Mouse (Mus musculus) brain, adult 2 months (tissue): ENCODE measurements around the gene Pnldc1.
A peak's percentile ranks its signal among the peaks of the same experiment; 100 is the strongest.
"Not testable (repeated sequence)": the region's sequence is repeated elsewhere in the genome, so short reads cannot be mapped to it uniquely, and the experiment has no call there.

Experiments
- DNase-seq: peaks from one replicate; pipeline ENCODE4 v3.0.0; 2011; ENCODE audit warnings: low read depth, low spot score

The Pnldc1 gene

DNA sequence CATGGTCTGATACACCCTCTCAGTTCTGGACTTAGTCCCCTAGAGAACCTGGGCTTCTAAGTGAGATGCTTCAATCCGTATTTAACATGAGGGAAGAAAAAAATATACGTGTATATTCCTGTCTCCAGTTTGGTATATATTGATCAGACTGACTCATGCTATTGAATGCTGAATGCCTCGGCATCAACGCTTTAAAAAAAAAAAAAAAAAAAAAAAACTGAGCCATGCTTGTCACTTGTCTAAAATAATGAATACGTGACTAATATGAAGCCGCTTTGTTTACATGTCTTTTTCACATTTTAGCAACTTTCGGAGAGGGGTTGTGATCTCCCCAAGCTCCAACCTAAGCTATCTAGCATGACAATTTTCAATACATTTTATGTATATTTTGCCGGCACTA is 361 bp upstream of the Pnldc1 start:
- no peak for DNase-seq

DNA sequence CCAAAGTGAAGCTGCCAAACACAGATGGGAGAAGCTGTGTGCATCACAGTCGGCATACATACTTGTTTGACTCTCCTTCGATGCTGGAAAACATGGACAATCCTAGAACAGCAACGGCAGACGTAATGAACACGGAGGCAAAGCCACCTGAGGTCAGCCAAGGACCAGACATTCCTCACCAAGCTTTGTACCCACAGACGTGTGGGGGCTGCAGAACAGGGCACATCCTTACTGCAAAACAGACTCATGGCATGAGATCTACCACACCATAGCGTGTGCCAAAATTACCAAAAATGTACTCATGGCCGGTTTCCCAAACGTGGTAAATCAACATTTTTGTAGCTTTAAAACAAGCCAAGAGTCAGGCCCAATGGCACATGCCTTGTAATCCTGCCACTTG is 3.6 kb downstream of the Pnldc1 start:
- DNase-seq = peak; percentile 48

DNA sequence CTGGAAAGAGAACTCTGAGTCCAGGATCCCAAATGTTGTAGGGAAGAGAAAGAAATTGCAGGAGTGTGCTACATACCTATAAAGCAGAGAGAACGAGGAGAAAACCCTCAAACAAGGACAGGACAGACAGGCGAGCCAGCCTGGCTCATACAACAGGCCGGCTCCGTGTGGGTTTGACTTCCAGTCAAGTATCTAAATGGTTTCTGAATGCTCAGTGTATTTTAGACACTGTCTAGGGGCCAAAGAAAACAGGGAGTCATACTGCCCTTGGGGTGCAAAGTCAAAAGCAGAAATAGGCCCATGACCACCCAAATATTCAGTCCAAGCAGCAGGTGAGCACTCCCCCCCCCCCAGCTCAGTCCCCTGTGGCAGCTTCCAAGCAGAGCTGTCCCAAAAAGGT is 4.2 kb downstream of the Pnldc1 start:
- DNase-seq = no peak

DNA sequence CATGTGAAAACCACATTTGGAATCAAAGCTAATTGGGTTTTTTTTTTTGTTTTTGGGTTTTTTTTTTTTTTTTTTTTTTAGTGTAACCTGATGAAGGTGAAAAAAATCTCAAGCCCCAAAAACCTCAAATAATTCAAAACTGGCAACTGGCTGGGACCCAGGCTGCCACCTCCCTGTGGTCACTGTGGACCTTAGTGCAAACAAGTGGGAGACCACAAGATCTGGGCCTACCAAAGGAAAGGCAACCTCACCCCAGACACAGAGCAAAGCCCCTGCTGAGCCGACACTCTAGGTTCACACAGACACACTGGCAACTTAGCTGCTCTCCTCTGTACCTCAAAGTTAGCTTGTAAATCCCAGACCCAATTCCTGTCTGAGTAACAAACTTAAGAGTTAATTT is 5.7 kb downstream of the Pnldc1 start:
- DNase-seq = no peak

DNA sequence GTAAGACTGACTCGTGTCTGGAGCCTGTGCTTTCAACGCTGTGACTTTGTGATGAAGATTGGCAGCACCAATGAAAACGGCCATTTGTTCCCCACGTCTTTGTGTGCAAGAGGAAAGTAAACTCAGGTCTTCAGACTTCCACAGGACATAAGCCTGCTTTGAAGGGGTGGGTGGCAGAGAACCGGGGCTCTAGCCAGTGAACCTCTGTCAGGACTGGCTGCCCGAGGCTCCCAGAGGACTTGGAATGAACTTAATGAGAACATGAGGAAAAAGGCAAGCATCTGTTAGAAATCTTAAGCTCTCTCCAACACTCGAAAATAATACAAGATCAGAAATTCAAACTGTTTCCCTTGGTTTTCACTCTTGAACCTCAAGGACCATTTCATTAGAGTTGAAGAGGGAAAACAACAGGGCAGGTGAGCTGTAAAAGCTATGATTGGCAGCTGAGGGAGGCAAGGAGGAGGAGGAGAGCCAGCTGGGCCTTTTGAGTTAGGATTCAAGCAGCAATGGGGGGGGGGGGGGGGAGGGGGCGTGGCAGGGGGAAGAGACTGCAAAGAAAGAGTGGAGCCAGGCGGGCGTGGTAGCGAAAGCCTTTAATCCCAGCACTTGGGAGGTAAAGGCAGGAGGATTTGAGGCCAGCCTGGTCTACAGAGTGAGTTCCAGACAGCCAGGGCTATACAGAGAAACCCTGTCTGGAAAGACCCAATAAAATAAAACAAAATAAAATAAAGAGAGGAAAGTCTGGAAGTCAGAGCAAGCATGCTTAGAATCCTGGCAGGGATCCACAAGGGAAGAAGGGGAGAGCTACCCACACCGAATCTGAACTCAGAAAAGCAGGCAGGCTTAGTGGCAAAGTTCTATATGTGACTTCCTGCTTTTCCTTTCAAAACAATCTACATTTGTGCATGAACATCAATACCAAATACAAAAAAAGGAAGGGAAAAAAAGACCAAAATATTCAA is 6.4 kb downstream of the Pnldc1 start:
- DNase-seq = no peak

DNA sequence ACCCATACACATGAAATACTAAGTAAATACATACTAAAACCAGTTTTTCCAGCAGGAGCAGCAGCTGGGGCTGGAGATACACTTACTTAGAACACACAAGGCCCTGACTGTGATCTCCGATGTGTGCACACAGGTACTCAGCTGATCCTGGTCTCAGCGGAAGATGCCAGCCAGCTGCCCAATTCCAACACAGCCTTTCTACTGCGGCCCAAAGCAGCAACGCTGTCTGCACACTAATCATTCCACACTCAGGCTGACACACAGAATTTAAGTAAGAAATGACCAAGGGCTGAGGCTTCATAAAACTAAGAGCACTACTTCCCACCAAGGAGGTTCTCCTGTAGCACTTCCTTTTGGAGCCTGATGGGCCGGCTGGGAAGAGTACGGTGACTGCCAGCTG is 7.7 kb downstream of the Pnldc1 start:
- no peak for DNase-seq

DNA sequence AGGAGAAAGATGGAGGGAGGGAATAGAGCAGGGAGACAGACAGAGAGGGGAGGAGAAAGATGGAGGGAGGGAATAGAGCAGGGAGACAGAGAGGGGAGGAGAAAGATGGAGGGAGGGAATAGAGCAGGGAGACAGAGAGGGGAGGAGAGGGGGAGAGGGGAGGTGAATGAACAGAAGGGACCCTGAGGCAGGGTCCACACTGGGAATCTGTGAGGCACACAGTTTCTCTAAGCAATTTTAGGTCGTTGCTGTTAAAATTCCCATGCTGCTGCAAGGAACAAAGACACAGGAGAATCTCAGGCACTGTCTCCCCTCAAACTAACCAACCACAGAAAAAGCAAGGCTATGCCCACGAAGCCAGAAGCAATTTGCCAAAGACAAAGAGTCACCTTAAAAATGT is 11.4 kb downstream of the Pnldc1 start:
- DNase-seq = not testable (repeated sequence)

DNA sequence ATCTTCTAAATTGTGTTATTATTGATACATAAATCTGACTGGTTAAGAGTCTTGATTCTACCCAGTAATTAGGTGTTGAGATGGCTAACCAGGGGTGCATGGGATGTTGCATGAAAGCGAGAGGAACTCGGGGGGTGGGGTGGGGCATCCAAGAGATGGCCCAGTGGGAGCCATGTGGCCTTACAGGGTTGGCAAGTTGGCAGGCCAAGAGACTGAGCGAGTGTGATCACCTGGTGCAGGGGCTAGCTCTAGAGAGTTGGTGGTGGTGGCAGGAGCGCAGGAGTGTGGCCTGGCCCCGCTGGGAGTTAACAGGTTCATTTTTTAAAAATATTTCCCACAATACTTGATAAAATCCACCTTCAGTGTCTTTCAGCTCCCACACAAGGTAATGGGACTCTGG is 12.4 kb downstream of the Pnldc1 start:
- no peak for DNase-seq

DNA sequence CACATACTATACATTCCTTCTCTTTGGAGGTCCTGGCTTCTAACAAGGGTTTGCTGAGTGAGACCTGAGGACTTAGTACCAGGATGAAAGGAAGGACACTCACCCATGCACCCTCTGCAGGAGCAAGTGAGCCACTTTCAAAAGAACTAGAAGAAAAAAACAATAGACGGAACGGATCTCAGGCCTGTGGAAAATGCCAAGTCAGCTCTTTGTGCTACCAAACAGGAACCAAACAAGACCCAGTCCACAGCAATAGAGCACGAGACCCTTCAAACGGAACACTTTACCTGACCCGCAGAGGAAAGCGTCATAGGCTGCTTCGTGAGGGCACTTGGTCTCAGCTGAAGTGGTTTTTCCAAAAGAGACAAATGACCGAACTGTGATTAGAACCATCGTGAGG is 18.0 kb downstream of the Pnldc1 start:
- DNase-seq = no peak

DNA sequence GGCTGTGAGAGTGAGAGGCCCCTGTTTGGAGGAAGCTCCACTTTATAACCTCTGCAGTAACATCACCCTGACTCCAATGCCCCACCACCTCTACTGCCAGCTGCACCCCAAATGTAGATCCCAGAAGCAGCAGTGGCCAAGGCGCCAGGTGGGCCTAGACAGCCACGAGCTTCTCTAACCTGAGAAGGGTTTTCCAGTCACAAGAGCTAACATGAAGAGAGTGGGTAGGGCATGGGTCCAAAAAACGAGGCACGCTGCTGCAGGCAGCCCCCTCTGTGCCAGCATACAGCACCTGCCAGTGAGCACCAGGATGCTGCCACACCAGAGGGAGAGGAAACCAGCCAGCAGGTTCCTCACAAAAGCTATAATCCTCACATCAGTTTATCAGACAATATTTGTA is 19.0 kb downstream of the Pnldc1 start:
- DNase-seq = no peak

DNA sequence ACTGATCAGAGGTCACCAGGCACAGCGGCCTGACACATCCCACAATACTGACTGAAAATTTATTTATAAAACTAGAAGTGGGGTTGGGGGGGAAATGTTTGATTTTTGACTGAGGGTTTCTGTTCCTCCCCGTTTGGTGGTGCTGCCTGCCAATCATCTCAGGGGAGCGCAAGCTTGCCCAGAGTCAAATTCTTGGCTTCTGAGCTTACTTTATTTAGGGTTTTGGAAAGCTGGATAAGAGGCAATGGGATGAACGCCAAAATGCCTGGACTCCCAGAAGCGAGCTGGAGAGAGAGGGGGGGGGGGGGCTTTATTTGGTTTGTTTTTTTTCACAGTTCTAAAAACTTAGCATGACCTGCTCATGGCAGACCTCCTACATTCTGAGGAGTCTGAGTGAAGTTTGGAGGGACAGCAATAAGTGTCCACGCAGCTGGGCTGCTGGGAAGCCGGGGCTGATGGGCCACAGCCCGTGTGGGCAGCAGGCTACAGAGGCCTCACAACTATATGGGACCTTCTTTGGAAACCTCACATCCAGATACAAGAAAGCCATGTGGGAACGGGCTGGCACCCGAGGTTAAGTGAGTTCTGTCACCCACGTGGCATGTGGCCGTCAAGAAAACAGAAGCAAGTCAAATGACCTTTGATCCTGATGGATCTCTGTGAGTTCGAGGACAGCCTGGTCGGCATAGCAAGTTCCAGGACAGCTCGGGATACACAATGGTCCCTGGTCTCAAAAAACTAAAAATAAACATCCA is 22.8 kb downstream of the Pnldc1 start:
- no peak for DNase-seq

DNA sequence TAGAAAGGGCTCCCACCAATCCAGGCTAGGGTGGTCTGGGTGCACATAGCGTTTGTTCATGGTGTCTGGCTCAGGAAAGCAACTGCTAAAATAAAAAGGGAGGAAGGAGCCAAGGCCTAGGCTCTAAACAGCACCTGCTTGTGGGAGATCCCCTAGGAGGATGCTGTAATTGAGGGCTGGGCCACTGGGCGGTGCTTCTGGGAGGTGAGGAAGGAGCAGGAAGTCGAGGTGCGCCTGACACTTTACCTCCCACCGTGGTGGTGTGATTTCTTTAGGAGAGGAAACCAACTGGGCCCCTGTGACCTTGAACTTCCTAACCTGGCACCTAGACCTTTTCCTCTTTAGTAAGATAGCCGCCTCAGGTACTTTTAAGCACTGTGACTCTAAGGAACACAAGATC is 23.4 kb downstream of the Pnldc1 start:
- DNase-seq = no peak

DNA sequence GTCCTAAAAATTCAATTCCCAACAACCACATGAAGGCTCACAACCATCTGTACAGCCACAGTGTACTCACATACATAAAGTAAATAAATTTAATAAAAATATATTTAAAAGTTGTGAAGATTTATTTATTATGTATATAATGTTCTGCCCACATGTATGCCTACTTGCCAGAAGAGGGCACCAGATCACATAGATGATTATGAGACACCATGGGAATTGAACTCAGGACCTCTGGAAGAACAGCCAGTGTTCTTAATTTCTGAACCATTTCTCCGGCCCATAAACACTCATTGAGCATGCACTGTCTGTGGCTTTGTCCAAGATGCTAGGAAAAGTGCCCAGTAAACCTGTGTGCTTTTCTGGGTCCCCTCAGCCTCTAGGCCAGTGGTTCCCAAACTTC is 28.8 kb downstream of the Pnldc1 start:
- DNase-seq = no peak

DNA sequence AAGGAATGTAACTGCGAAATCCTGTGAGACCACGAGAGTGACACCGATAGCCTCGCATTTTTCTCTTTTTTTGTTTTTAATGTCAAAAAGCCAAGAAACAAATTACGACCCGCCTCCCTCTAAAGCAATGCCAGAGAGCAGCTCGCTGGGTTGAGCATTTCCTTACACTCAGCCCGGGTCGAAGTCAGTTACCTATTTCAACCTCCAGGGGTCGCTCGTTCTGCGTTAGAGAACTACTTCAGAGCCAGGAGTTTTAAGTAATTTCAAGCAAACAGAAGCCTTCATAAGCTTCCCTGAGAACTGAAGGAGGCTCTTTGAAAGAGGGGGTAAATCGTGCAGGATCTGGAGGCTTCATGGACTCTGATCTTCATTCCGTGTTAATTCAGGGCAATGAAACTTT is 29.9 kb downstream of the Pnldc1 start:
- DNase-seq = peak; percentile 92

DNA sequence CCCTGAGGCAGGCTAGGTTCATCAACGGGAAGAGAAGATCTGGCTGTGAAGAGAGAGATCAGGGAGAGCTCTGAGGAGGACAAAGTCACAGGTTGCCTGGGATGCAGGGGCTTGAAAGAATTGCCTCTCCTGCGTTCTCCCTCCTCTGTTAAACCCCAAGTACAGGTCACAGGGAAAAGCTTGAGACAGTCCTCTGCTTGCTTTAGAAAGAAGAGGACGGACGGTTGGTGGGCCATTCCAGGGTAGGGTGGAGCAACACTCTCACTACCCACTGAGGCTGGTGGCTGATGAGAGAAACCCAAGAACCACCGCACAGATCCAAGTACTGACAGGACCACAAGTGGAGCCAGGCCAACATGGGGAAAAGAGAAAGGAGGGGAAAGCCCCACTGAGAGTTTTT is 34.3 kb downstream of the Pnldc1 start, which contains the start of gene Mrgprh:
TSS of gene Mrgprh (plus strand) at position 301 of the 400 bp plus-strand sequence.
- DNase-seq = no peak

DNA sequence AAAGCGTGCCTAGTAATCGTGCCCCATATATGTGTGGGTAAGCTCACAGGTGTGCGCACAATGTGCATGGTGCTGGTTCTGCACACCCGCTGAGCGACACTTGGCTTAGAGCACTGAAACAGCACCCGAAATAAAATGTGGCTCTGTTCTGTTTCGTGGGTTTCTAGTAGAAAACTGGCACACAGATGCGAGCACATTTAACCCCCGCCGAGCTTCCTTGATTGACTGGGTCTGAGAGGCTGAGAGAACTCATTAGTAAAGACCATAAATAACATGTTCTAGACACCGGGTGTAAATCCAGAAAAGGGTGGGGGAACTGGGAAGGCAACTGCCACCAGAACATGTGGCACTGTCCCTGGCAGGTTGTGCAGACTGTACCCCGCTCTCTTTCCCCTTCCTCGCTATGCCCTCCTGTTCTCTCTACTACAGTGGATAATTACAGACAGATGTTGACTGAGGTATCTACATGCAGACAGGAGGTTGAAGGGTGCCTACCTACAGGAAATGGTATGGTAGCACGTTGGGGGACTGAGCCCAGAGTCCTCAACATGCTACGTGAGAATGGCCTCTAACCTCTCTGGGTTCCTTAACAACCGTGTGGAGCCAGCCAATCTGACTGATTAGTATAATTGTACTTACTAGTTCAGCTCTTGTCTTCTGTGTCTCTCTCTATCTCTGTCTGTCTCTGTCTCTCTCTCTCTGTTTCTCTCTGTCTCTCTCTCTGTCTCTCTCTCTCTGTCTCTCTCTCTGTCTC is 37.6 kb downstream of the Pnldc1 start:
- peak; percentile 86 for DNase-seq

DNA sequence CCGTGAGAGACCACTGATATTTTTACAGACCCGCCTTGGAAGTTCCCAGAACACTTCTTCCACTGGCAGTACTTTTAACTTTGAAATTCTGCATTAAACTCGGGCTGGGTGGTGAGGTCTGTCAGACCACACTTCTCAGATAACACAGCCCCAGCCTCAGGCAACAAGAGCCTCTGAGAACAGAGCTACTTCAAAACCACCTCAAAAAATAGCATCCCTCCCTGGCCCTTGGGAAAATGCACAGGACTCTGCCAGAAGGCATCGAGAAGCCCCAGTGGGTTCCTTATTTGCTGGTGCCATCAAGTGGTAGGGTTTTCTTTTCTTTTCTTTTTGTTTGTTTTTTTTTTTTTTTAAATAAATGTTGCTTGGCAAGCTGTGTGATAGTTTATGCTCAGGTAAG is 41.4 kb downstream of the Pnldc1 start:
- DNase-seq = no peak

DNA sequence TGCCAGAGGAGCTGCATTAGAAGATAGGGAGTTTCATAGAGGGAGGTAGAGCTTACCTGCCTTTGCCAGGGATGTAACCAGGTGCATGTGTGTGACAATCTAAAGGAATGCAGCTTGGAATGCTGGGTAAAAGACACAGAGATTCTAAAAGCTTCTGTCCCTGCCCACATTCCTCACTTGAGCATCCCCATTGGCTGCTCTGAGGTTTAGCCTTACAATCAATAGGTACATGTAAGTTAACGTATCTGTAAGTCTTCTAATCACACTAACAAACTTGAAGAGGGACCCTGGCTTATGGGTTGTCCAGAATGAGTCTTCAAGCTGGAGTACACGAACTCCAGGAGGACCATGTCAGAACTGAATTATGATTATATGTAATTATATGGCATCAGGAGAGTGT is 42.0 kb downstream of the Pnldc1 start, which contains the start of gene Mas1:
TSS of gene Mas1 (minus strand) at position 101 of the 400 bp plus-strand sequence.
- DNase-seq = no peak

DNA sequence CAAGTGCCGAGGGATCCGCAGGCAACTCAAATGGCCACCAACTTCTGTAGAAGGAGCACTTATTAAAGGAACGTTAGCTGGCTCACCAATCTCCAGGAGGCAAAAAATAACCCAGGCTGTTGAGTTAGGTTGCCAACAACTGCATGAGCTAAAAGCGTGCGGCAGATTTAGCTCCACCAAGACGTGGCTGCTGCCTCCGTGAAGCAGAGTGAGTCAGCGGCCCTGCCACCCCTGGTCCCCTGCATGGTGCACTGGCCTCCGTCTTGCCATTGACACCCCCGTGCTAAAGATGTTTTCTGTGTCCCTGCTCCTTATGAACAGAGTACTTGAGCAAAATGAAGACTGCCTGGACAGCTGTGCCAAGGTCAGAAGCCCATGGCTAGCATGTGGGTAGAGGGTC is 43.2 kb downstream of the Pnldc1 start:
- peak; percentile 92 for DNase-seq

DNA sequence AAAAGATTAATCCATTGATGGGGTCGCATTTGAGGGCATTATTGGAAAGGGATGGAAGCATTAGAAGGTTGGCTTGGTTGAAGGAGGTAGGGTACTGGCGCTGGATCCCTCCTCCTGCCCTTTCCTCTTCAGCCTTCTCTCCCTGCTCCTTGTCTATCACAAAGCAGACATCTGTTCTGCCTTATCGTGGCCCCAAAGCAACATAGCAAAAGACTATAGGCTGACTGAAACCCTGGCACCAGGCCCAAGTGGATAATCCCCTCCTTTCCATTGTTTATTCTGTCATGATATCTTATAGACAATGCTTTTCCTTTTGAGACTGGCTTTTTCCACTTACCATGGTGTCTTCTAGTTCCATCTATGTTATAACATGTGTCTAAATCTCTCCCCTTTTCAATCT is 44.6 kb downstream of the Pnldc1 start:
- no peak for DNase-seq

DNA sequence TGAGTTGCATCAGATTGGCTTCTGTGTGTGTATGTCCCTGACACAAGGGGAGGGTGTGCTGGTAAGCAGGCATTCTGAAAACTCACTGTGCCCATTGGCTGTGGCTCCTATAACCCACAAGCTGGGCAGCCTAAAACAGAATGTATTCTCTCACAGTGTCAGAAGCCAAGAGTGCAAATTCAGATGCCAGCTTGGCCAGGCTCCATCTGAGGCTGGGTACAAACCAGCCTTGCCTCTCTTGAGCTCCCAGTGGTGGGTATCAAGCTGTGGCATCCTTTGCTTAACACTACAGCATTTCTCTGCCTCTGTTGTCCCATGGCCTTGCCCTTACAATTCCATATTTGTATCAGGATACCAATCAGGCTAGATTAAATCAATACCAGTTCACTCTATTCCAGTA is 45.9 kb downstream of the Pnldc1 start:
- DNase-seq = no peak

DNA sequence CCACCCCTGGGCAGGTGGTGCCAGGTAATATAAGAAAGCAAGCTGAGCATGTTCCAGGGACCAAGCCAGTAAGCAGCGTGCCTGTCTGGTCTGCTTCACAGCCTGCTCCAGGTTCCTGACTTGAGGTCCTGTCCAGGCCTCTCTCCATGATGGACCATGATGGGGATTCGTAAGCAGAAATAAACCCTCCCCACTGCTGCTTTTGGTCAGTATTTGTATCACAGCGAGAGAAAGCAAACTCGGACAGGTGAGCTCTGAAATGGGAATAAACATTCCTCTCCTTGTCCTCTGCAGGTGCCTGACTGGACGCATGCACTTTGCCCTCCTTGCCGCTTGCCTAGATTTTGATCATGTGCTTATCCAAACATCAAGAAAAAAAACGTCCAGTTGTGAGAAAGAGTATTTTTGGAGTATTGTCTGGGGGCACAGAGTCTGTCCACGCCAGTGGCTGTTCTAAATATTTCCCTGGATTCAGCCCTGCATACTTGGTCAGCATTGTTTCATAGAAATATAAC is 51.0 kb downstream of the Pnldc1 start:
- no peak for DNase-seq
